Mouse (Mus musculus) monocyte, adult 5-6 weeks (primary cell): ENCODE results near the gene Actl7a. TPM values are rescaled to one million over a fixed set of nuclear protein-coding genes. Genes with fewer than 3 reads are reported as not detected.

Source experiments
- ATAC-seq: fragments of 153-309, 156-312 bp; replicated peaks from 2 replicates; pipeline ENCODE4 v1.8.0; 2017; ENCODE audit warnings: mild to moderate bottlenecking; ENCODE audit not compliant: low TSS enrichment, insufficient number of reproducible peaks, severe bottlenecking, poor library complexity, low FRiP score
- total RNA-seq: library from RNA; stranded (forward); fragments of 200-1000, 200-491, 200-594 nt; gene quantifications from 3 replicates; pipeline ENCODE4 v1.2.3, GENCODE M21; 2017

Actl7a gene
- total RNA-seq, 1 experiment from 2014 or later: not detected

DNA sequence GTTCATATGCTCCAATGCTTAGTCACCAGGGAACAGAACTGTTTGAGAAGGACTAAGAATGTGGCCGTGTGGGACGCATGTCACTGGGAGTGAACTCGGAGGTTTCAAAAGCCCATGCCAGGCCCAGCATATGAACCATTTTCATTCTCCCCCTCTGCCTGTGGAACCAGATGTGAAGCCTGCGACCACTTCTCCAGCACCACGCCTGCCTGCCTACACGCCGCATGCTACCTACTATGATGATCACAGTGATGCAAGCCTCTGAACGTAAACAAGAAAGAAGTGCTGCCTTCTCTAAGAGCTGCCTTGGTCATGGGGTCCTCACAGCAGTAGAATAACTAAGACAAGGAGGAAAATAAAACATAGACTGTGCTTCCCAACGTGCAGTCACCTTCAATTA is 4.2 kb downstream of the Actl7a start:
- no peak for ATAC-seq

- no peak for ATAC-seq
These were observed 12.8 kb downstream of the Actl7a start for GRCm38 (mm10) chr4:56756021-56756420.

GRCm38 (mm10) chr4:56756966-56757600 is 13.9 kb downstream of the Actl7a start:
- peak; percentile 86 for ATAC-seq

DNA sequence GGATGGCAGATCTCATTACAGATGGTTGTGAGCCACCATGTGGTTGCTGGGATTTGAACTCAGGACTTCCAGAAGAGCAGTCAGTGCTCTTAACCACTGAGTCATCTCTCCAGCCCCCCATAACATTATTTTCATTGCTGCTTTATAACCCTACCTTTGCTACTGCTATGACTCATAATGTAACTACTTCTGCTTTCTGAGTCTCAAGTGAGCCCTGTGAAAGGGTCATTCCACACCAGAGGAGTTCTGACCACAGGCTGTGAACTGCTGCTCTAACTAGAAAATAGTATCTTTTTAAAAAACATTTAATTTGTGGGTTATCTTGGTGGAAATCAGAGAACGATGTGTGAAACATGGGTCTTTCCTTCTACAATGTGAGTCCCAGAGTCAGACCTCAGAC is 14.5 kb downstream of the Actl7a start:
- ATAC-seq: no peak; the same call in 1 of the 2 replicates

DNA sequence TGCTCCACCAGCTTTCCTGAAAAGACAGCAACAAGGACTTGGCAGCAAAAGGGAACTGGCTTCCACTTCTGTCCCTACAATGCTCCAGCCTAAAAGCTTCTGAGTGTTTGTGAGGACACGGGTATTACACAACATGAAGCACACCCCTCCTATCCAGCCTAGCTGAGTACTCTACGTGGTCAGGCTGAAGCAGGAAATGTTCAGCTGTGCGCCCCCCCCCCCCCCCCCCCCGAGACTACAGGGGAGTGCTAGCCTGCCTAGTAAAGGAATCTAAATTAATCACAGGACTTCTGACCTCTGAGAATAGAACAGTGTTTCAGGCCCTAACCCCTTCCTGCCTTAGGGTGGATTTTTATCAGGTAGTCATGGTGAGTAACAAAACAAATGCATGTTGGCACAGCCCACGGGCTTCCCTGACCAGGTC is 24.7 kb downstream of the Actl7a start:
- no peak for ATAC-seq

DNA sequence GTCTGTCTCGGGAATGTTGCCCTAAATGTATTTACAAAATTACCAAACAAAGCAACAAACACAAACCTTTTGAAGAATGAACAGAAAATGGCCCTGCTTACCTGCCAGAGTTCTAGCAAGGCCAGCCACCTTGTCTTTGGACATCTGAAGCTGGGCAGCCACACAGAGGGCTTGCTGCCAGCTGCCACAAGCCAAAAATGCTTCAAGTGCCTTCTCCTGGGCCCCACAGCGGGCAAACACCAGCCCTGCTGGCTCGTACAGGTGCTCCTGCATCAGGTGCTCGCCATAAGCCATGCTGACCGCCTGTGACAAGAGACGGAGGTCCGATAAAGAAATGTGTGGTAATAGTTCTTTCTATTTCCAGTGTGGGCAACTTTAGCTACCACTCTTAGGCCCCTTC is 25.7 kb downstream of the Actl7a start:
- ATAC-seq: no peak

- ATAC-seq: no peak
These were observed 27.9 kb downstream of the Actl7a start for GRCm38 (mm10) chr4:56771065-56771464.

- no peak for ATAC-seq
These were observed 48.2 kb downstream of the Actl7a start for GRCm38 (mm10) chr4:56791373-56791772.

Other genes with a start within 250 kb of the Actl7a start
- not detected in 3 replicates for gene Gm26657, start 3.3 kb upstream of the Actl7a start, total RNA-seq
- gene Actl7b, start 2.0 kb upstream of the Actl7a start, total RNA-seq: 1.2 TPM in 1 of 3 replicates, not detected in the others
- gene Elp1, start 58.9 kb downstream of the Actl7a start, total RNA-seq: 10.8 to 28.7 TPM (median 20.7 TPM) in 3 replicates
- 1.6 to 7.7 TPM (median 6.3 TPM) in 3 replicates for gene Fam206a, start 58.9 kb downstream of the Actl7a start, total RNA-seq
- 0.19 to 2.6 TPM (median 0.21 TPM) in 3 replicates for gene Ctnnal1, start 121.8 kb downstream of the Actl7a start, total RNA-seq
- gene Tmem245, start 204.0 kb downstream of the Actl7a start, total RNA-seq: 7.8 to 15.0 TPM (median 9.9 TPM) in 3 replicates
- gene Frrs1l, start 247.0 kb downstream of the Actl7a start, total RNA-seq: 0.32 TPM in 1 of 3 replicates, not detected in the others